Mouse (Mus musculus): Measurements from ENCODE around the gene Miga1. TPM values are rescaled to one million over a fixed set of nuclear protein-coding genes. Genes with fewer than 3 reads are reported as not detected.

The Miga1 gene
- total and polyA plus RNA-seq, 3 experiments, result 25.3 to 44.7 (median 32.5) TPM

GRCm38 (mm10) chr3:152268099-152268498, 72.1 kb downstream of the Miga1 start:
- DNase-seq (ENCODE audit: extremely low read depth), result no peak
- H3K27me3 ChIP-seq (replicated peaks), result no peaks in the 10 kb centered on the region
- in situ Hi-C loops (cut with MboI; ENCODE audit: low pct_ligation_motif_present, low pct_unique_long_range_greater_than_20kb, low sequenced_read_pairs), result loop anchor here (25.0 kb wide), 1 partner anchor 469 kb away; no protein-coding TSS in a partner anchor

GRCm38 (mm10) chr3:152266036-152266421, 74.2 kb downstream of the Miga1 start, which contains the start of gene Nexn:
TSS of gene Nexn (minus strand) at chr3:152266350.
- Histone ChIP-seq H3K4me2 (ENCODE audit: insufficient read depth, low read depth, poor library complexity, severe bottlenecking) (no peak within 1 kb of the TSS), H3K36me3 (replicated peaks in 1 of 2; ENCODE audit: control insufficient read depth in 1 of 2, insufficient read depth in 1 of 2, low read length in 1 of 2) (peaks cover 0 to 7% of the 10 kb centered on the region in 2 experiments), H3K79me2 (replicated peaks; ENCODE audit: control insufficient read depth, extremely low read depth, insufficient read depth, poor library complexity, severe bottlenecking) (no peaks in the 10 kb centered on the region), H3K4me1 (ENCODE audit: control insufficient read depth in 1 of 2, insufficient read depth in 2 of 2) (peaks cover 0 to 2% of the 10 kb centered on the region in 2 experiments; a peak in 1 of 4 replicates), H3K27ac (ENCODE audit: insufficient read depth, low read depth) (no peak within 1 kb of the TSS), H3K9me3 (replicated peaks; ENCODE audit: low read length) (no peaks in the 10 kb centered on the region), H3K4me3 (replicated peaks in 1 of 3; ENCODE audit: low read depth in 2 of 3, low read length in 2 of 3, poor library complexity in 1 of 3) (no peak within 1 kb of the TSS), H3K9ac (ENCODE audit: insufficient read depth, low read depth) (no peak within 1 kb of the TSS), H3K27me3 (replicated peaks) (no peaks in the 10 kb centered on the region)
- DNase-seq (ENCODE audit: extremely low read depth), result no peak
- in situ Hi-C loops (cut with MboI; ENCODE audit: low pct_ligation_motif_present, low pct_unique_long_range_greater_than_20kb, low sequenced_read_pairs) (loop anchor here (25.0 kb wide), 1 partner anchor 471 kb away; no protein-coding TSS in a partner anchor), dilution Hi-C loops (cut with MboI; ENCODE audit: extremely low pct_ligation_motif_present, extremely low pct_unique_long_range_greater_than_20kb, low sequenced_read_pairs) (no loop called here)
- TF ChIP-seq ZKSCAN1 (IDR thresholded peaks at IDR 0.05; ENCODE audit: borderline replicate concordance, low read depth, low read length) (no peak), PAX5 (IDR thresholded peaks at IDR 0.05; ENCODE audit: low read length) (no peak), MXI1 (IDR thresholded peaks at IDR 0.05; ENCODE audit: low read depth, low read length) (no peak), KAT2A (IDR thresholded peaks at IDR 0.05; ENCODE audit: insufficient replicate concordance, low read length) (no peak)

More at GRCm38 (mm10) chr3:152268099-152268498, 72.1 kb downstream of the Miga1 start:
- Histone ChIP-seq H3K27ac (ENCODE audit: insufficient read depth, low read depth) (no peak overlapping the region), H3K4me2 (ENCODE audit: insufficient read depth, low read depth, poor library complexity, severe bottlenecking) (no peak overlapping the region), H3K79me2 (replicated peaks; ENCODE audit: control insufficient read depth, extremely low read depth, insufficient read depth, poor library complexity, severe bottlenecking) (no peaks in the 10 kb centered on the region), H3K9ac (ENCODE audit: insufficient read depth, low read depth) (no peak overlapping the region), H3K4me1 (ENCODE audit: control insufficient read depth in 1 of 2, insufficient read depth in 2 of 2) (no peaks in the 10 kb centered on the region), H3K9me3 (replicated peaks; ENCODE audit: low read length) (no peaks in the 10 kb centered on the region), H3K4me3 (replicated peaks in 1 of 3; ENCODE audit: low read depth in 2 of 3, low read length in 2 of 3, poor library complexity in 1 of 3) (no peak overlapping the region), H3K36me3 (replicated peaks in 1 of 2; ENCODE audit: control insufficient read depth in 1 of 2, insufficient read depth in 1 of 2, low read length in 1 of 2) (peaks cover 6 to 25% of the 10 kb centered on the region in 2 experiments)
- dilution Hi-C loops (cut with MboI; ENCODE audit: extremely low pct_ligation_motif_present, extremely low pct_unique_long_range_greater_than_20kb, low sequenced_read_pairs), result no loop called here
- TF ChIP-seq ETS1 (conservative IDR thresholded peaks at IDR 0.05; ENCODE audit: low read depth, low read length), result no peak
- no peak for TF ChIP-seq MAFK (IDR thresholded peaks at IDR 0.05; ENCODE audit: insufficient replicate concordance, low read length)
- no peak for TF ChIP-seq ZKSCAN1 (IDR thresholded peaks at IDR 0.05; ENCODE audit: borderline replicate concordance, low read depth, low read length)
- TF ChIP-seq JUND (conservative IDR thresholded peaks at IDR 0.05; ENCODE audit: low read depth, low read length), result no peak
- TF ChIP-seq GABPA (IDR thresholded peaks at IDR 0.05; ENCODE audit: insufficient replicate concordance, low read depth, low read length), result no peak
- no peak for TF ChIP-seq MXI1 (IDR thresholded peaks at IDR 0.05; ENCODE audit: low read depth, low read length)
- TF ChIP-seq USF2 (conservative IDR thresholded peaks at IDR 0.05; ENCODE audit: low read depth, low read length), result no peak
- TF ChIP-seq TCF12 (IDR thresholded peaks at IDR 0.05; ENCODE audit: low read depth, low read length), result no peak
- TF ChIP-seq MAX (IDR thresholded peaks at IDR 0.05; ENCODE audit: low read length), result no peak
- TF ChIP-seq CHD1 (IDR thresholded peaks at IDR 0.05; ENCODE audit: low read depth, low read length), result no peak
- TF ChIP-seq TBP (conservative IDR thresholded peaks at IDR 0.05; ENCODE audit: low read depth, low read length), result no peak
- no peak for TF ChIP-seq PAX5 (IDR thresholded peaks at IDR 0.05; ENCODE audit: low read length)
- no peak for TF ChIP-seq MYC (IDR thresholded peaks at IDR 0.05; ENCODE audit: low read depth, low read length)
- TF ChIP-seq ZC3H11A (IDR thresholded peaks at IDR 0.05; ENCODE audit: low read depth, low read length), result no peak
- TF ChIP-seq ELF1 (IDR thresholded peaks at IDR 0.05; ENCODE audit: low read depth, low read length), result no peak
- no peak for TF ChIP-seq EP300 (IDR thresholded peaks at IDR 0.05; ENCODE audit: low read length)
- TF ChIP-seq POLR2A (IDR thresholded peaks at IDR 0.05; ENCODE audit: low read depth, low read length), result no peak
